Mouse (Mus musculus): Measurements from ENCODE around the gene Hoxa11.

- TF ChIP-seq EP300 (IDR thresholded peaks at IDR 0.05; ENCODE audit: low read depth) (no peak), CTCF (IDR thresholded peaks at IDR 0.05; ENCODE audit: low read depth) (peak; percentile 72)
Measured at GRCm38 (mm10) chr6:52211170-52211935, 34.3 kb downstream of the Hoxa11 start.

All from liver, embryonic 14.5 days (tissue).